Mouse (Mus musculus) adrenal gland, postnatal 0 days (tissue): ENCODE results near the gene Ifitm10. TPM values are rescaled to one million over a fixed set of nuclear protein-coding genes. Genes with fewer than 3 reads are reported as not detected.

Experiments
- polyA plus RNA-seq: library from polyadenylated mRNA; unstranded; fragments of >200 nt; fragmentation: Nextera tagmentation; extraction: Ambion mirVana; gene quantifications from 2 replicates; pipeline ENCODE4 v1.2.1, GENCODE M21; 2015

The Ifitm10 gene
- 8.8 and 9.5 TPM in 2 replicates for polyA plus RNA-seq

DNA sequence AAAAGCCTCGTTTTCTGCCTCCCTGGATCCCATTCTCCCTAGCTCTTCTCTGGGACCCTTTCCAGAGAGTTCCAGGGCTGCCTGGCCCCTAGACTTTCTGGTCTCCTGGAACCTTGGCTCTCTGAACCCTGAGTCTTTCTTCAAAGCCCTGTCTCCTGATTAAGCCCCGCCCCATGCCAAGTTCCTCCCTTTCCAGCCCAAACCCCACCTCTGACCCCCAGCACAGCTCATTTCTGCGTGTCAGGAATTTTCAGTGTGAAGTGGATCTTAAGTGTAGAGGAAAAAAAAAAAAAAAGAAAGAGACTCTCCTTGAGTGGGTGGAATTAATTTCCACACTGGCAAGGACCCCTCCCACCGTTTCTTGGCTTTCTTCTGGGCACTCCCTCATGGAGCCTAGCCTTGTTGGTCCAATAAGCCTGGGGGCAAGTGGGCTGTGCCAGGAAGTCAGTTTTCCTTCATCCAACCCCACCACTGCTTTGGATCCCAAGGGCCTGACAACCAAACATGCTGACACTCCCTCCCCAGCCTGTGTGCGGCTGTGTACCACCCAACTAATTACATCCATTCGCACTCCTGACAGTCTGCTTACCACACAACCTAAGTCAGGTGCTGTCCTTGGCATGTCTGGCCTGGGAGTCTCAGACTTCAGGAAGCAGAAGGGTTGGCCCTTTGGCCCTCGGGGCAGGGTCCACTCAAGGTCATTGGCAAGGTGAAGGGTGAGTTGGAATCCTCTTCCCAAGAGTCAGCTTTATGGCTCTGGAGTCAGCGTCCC is at the start of gene Ifitm10:
Ifitm10 (minus strand) TSS at position 113 of the 772 bp plus-strand sequence.

DNA sequence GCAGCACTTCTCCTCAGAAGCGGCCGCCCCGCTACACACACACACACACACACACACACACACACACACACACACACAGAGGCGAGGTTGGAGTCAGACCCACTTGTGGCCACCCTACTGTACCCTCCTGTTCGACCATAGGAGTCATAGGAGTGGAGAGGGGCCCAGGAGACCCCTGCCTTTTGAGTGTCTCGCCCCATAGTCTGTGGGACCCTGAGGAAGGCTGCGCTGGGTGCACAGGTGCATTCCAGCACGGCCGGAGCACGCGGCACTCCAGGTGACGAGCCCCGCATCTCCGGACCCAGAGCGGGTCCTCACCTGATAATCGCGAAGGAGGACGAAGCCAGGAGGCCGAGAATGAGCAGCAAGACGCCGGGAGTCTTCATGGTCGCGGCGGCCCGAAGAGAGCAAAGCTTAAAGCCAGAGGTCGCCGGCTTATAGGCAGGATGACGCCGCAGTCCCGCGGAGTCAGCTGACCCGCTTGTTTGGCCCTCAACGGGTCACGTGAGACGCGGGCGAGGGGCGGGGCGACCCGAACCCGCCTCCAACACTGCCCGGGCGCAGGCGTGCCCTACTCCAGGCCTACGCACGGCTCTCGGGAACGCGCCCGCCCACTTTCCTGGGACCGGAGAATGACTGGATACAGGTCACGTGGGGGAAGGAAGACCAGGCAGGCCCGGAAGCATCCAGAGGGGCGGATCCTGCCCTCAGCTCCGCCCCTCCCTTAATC is 14.0 kb upstream of the Ifitm10 start, which contains the start of gene Ctsd:
Ctsd (minus strand) TSS at position 620 of the 730 bp plus-strand sequence.

DNA sequence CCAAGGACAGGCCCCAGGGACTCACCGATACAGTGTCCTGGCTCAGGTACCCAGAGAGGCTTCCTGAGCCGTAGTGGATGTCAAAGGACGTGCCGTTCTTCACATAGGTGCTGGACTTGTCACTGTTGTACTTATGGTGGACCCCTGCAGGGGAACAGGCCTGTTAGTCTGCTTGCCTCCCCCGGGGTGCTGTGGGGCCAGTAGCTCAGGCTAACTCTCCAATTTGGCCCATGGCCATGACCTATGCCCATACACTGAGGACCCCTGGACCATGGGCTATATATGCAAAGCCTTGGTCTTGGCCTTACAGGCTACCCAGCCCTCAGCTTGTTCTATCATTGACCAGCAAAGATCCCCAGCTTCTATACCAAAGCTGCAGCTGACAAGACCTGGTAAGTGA is 9.0 kb upstream of the Ifitm10 start, which contains the start of gene Gm49369:
Gm49369 (minus strand) TSS at position 101 of the 400 bp plus-strand sequence.

DNA sequence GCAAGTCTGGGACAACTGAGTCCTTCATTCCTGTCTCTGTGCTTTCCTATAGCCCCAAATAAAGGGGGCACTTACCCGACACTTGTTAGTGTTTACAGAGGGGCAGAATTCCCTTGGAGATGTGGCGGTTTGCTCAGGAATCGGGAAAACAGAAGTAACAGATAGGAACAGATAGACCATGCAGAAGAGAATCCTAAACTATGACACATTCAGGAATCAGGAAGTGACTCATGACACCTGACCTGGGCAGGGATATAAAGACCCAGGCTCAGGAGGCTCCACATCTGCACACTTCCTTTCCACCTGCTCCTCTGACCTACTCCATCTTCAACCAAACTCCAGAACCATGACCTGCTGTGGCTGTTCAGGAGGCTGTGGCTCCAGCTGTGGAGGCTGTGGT is 70.3 kb downstream of the Ifitm10 start, which contains the start of gene Krtap5-4:
Krtap5-4 (plus strand) TSS at position 301 of the 400 bp plus-strand sequence.

DNA sequence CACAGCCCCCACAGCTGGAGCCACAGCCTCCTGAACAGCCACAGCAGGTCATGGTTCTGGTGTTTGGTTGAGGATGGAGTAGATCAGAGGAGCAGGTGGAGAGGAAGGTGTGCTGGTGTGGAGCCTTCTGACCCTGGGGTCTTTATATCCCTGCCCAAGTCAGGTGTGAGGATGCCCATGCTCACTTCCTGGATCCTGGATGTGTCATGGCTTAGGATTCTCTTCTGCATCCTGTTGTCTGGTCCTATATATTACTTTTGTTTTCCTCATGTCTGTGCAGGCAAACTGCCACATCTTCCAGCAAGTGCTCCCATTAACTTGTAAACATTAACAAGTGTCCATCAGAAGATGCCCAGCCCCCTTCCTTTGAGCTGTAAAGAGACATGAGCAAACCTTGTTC is 76.5 kb downstream of the Ifitm10 start, which contains the start of gene Krtap5-1:
Krtap5-1 (minus strand) TSS at position 101 of the 400 bp plus-strand sequence.

Other genes starting within 250 kb of the Ifitm10 start
- gene Gm39115, start 237.7 kb downstream of the Ifitm10 start, polyA plus RNA-seq: not detected in 2 replicates
- not detected in 2 replicates for gene Gm45337, start 229.1 kb downstream of the Ifitm10 start, polyA plus RNA-seq
- not detected in 2 replicates for gene Gm29735, start 216.6 kb downstream of the Ifitm10 start, polyA plus RNA-seq
- not detected in 2 replicates for gene Gm4553, start 208.0 kb downstream of the Ifitm10 start, polyA plus RNA-seq
- gene Krtap5-2, start 197.7 kb downstream of the Ifitm10 start, polyA plus RNA-seq: not detected in 2 replicates
- not detected in 2 replicates for gene Gm10153, start 183.4 kb downstream of the Ifitm10 start, polyA plus RNA-seq
- gene Krtap5-3, start 172.4 kb downstream of the Ifitm10 start, polyA plus RNA-seq: not detected in 2 replicates
- gene Gm7579, start 161.9 kb downstream of the Ifitm10 start, polyA plus RNA-seq: not detected in 2 replicates
- not detected in 2 replicates for gene Krtap5-5, start 143.8 kb downstream of the Ifitm10 start, polyA plus RNA-seq
- gene Gm40460, start 132.7 kb downstream of the Ifitm10 start, polyA plus RNA-seq: not detected in 2 replicates
- not detected in 2 replicates for gene Gm2431, start 115.4 kb downstream of the Ifitm10 start, polyA plus RNA-seq
- gene Gm4559, start 99.4 kb downstream of the Ifitm10 start, polyA plus RNA-seq: not detected in 2 replicates
- gene Krtap5-1, start 76.6 kb downstream of the Ifitm10 start, polyA plus RNA-seq: not detected in 2 replicates
- not detected in 2 replicates for gene Krtap5-4, start 70.2 kb downstream of the Ifitm10 start, polyA plus RNA-seq
- gene Gm49369, start 8.9 kb upstream of the Ifitm10 start, polyA plus RNA-seq: 2.9 TPM in 1 of 2 replicates, not detected in the other
- gene Ctsd, start 14.3 kb upstream of the Ifitm10 start, polyA plus RNA-seq: 448 and 665 TPM in 2 replicates
- gene Syt8, start 61.1 kb upstream of the Ifitm10 start, polyA plus RNA-seq: 0.99 TPM in 1 of 2 replicates, not detected in the other
- 14.4 and 42.6 TPM in 2 replicates for gene Tnni2, start 68.1 kb upstream of the Ifitm10 start, polyA plus RNA-seq
- gene Lsp1, start 87.1 kb upstream of the Ifitm10 start, polyA plus RNA-seq: 34.1 and 44.4 TPM in 2 replicates
- gene Tnnt3, start 125.1 kb upstream of the Ifitm10 start, polyA plus RNA-seq: 11.5 and 54.4 TPM in 2 replicates
- 18.5 and 18.8 TPM in 2 replicates for gene Mrpl23, start 158.9 kb upstream of the Ifitm10 start, polyA plus RNA-seq